Mouse (Mus musculus) forebrain, embryonic 16.5 days (tissue): ENCODE measurements around the gene Slc7a14. TPM values are rescaled to one million over a fixed set of nuclear protein-coding genes. Genes with fewer than 3 reads are reported as not detected.

Experiments used
- ATAC-seq: fragments of 200-750 bp; cut with Nextera tagmentation; 2 replicates; pipeline ENCODE4 v1.8.0; 2017; ENCODE audit warnings: mild to moderate bottlenecking, moderate library complexity
- H3K27ac ChIP-seq: fragments of 300-500 bp; sonication (generic); 2 replicates; pipeline ENCODE4 v1.5.1; 2014; ENCODE audit warnings: low read length, control low read depth
- H3K27me3 ChIP-seq: fragments of 300-500 bp; sonication (generic); replicated peaks from 2 replicates; pipeline ENCODE4 v1.6.1; 2014; ENCODE audit warnings: low read length; ENCODE audit not compliant: control insufficient read depth, insufficient read depth
- H3K36me3 ChIP-seq: fragments of 300-500 bp; sonication (generic); 2 replicates; pipeline ENCODE4 v1.6.1; 2014; ENCODE audit not compliant: control insufficient read depth, insufficient read depth
- H3K4me1 ChIP-seq: fragments of 300-500 bp; sonication (generic); replicated peaks from 2 replicates; pipeline ENCODE4 v1.6.1; 2014; ENCODE audit warnings: low read length; ENCODE audit not compliant: control insufficient read depth, insufficient read depth
- H3K4me2 ChIP-seq: fragments of 300-500 bp; sonication (generic); 2 replicates; pipeline ENCODE4 v1.6.1; 2014; ENCODE audit warnings: mild to moderate bottlenecking, low read length, control low read depth
- H3K4me3 ChIP-seq: fragments of 300-500 bp; sonication (generic); replicated peaks from 2 replicates; pipeline ENCODE4 v1.5.1; 2014; ENCODE audit warnings: mild to moderate bottlenecking, low read length, control low read depth
- H3K9ac ChIP-seq: fragments of 300-500 bp; sonication (generic); replicated peaks from 2 replicates; pipeline ENCODE4 v1.6.1; 2014; ENCODE audit warnings: low read depth, low read length, control low read depth
- H3K9me3 ChIP-seq: fragments of 300-500 bp; sonication (generic); 2 replicates; pipeline ENCODE4 v1.6.1; 2016; ENCODE audit warnings: low read length; ENCODE audit not compliant: control insufficient read depth
- WGBS: fragments of 180-500 bp; shearing (Covaris S2); extraction: QIAGEN DNeasy Blood & Tissue Kit; methylation state at CpG from one replicate; pipeline ENCODE4 v1.1.7; 2014; 5-methylcytosine and 5-hydroxymethylcytosine counted together
- polyA plus RNA-seq: library from polyadenylated mRNA; unstranded; fragments of >200 nt; fragmentation: Nextera tagmentation; extraction: Ambion mirVana; gene quantifications from 2 replicates; pipeline ENCODE4 v1.2.1, GENCODE M21; 2015

The Slc7a14 gene
- polyA plus RNA-seq, 1 experiment from 2014 or later = 5.9 TPM

DNA sequence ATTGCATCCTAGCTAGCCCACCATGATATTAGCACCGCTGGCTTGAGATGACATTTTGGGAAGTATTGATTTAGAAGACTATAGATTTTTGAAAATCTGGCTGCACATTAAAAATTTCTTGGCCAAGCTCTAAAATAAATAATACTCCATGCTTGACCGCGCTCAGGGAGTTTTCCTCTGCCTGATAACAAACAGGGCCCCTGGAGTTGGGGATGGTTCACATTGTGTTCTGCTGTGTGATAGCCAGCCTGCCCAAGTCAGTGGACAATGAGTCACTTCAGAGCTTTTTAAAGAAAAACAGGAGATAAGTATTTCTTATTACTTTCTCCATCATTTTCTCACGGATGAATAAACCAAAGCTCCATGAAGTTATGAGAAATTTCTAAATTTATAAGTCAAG, 90.1 kb downstream of the Slc7a14 start:
- ATAC-seq = no peak
- WGBS = 91% methylated on average over 4 of the region's 4 CpGs
- no peaks in the 10 kb centered on the region for H3K4me1 ChIP-seq
- H3K9me3 ChIP-seq = 0 out of 2 replicates have a peak, but pooled peaks cover 2% of the 10 kb centered on the region
- H3K4me3 ChIP-seq = no peak overlapping the region
- H3K4me2 ChIP-seq = no peak overlapping the region
- H3K9ac ChIP-seq = no peak overlapping the region
- no peak overlapping the region for H3K27ac ChIP-seq
- H3K36me3 ChIP-seq = peaks cover 3% of the 10 kb centered on the region; the same call in 1 of the 2 replicates
- no peaks in the 10 kb centered on the region for H3K27me3 ChIP-seq

DNA sequence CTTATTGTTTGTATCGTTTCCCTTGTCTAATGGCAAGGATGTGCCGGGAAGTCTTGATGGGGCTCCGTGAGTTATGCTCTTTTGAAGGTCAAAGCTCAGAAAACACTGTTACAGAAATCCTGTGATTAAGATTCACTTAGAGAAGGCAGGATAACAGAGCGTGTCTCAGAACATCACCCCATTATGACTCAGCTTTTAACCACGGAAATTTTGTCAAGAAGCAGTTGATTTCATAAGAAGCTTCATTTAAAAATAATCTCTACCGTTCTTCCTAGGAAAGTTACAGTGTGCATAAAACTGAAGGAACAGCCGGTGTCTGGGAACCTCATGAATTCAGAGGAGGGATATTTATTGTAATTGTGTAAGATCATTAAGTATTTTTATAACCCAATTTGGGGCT, 90.7 kb downstream of the Slc7a14 start:
- ATAC-seq = no peak
- 85% methylated on average over 7 of the region's 7 CpGs for WGBS
- no peak overlapping the region for H3K4me2 ChIP-seq
- no peak overlapping the region for H3K9ac ChIP-seq
- no peaks in the 10 kb centered on the region for H3K27me3 ChIP-seq
- H3K4me3 ChIP-seq = no peak overlapping the region
- no peaks in the 10 kb centered on the region for H3K4me1 ChIP-seq
- peaks cover 3% of the 10 kb centered on the region; the same call in 1 of the 2 replicates for H3K36me3 ChIP-seq
- no peak overlapping the region for H3K27ac ChIP-seq
- 0 out of 2 replicates have a peak, but pooled peaks cover 2% of the 10 kb centered on the region for H3K9me3 ChIP-seq

DNA sequence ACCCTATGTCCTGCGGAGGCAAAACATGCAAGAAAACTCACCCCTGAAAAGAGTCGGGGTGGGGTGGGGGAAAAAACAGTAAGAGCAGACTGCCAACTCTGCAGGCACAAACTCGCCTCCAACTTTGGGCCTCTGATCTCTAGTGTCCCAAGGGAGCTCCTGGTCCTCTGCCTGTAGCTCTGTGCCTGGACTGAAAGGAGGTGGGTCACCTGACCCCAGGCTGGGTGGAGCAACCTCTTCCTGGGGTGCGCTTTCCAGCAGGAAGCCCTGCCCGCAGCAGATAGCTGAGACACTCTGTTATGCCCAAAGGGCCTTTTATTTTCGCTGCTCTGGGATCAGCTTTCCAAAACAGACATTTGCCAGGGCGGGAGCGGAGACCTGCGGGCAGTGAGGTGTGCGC, 92.7 kb downstream of the Slc7a14 start:
- Histone ChIP-seq H3K9ac (no peak overlapping the region), H3K9me3 (no peaks in the 10 kb centered on the region), H3K4me1 (no peaks in the 10 kb centered on the region; the same call in 1 of the 2 replicates), H3K27ac (no peak overlapping the region), H3K27me3 (no peaks in the 10 kb centered on the region), H3K4me2 (no peak overlapping the region), H3K4me3 (no peak overlapping the region), H3K36me3 (no peaks in the 10 kb centered on the region)
- 82% methylated on average over 10 of the region's 10 CpGs for WGBS
- no peak for ATAC-seq

DNA sequence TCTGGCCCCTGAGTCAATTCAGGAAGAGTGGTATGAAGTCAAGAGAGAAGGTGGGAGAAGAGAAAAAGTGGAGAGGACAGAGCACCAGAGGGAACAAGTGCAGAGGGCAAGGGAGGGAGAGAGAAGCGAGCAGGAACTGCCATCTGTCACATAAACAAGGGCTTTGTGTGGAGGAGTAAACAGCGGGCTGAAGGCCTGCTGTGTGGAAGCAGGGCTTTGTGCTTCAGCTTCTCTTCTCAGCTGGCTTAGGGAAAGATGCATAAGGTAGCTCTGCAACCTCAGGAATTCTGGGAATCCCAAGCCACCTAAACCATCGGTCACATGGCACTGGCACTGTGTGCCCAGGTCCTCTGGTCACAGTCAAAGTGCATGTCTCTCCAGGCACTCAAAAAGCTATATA, 96.4 kb downstream of the Slc7a14 start:
- 13% methylated on average over 3 of the region's 3 CpGs for WGBS
- Histone ChIP-seq H3K27me3 (no peaks in the 10 kb centered on the region), H3K4me2 (no peak overlapping the region), H3K9me3 (no peaks in the 10 kb centered on the region), H3K9ac (no peak overlapping the region), H3K27ac (no peak overlapping the region), H3K36me3 (no peaks in the 10 kb centered on the region), H3K4me1 (peaks cover 4% of the 10 kb centered on the region), H3K4me3 (no peak overlapping the region)
- peak; percentile 77 for ATAC-seq

DNA sequence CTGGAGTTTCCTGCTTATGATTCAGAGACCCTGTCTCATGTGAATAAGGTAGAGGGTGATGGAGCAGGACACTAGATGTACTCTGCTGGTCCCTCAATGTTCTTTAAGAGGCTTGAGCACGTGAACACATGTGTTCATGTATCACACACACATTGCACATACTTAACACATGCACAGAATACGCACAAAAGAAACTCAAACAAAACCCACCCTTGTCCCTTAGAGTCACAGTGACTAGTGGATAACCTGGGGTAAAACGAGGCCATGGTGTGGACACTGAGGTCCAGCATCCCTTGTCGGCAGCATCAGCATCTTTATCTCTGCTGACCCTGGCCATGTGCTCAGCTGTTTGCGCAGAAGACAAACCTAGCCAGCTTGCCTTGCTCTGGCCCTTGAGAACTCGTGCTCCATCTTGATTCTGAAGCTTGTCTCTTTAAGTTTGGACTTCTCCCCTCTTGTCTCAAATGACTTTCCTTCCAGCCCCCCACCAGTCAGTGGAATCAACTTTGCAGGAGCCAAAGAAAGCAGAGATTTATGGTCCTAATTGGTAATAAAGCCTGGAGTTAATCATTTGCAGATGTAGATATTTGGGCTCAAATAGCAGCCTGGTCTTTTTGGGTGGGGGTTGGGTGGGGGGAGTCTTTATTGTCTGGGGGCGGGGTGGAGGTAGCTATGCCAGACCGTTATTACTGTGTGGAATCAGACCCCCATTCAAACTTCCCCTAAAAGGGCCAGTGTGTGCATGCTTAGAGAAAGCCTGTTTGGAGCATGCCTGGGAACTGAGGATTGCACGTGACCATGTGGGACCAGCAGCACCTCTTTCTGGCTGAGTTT, 97.8 kb downstream of the Slc7a14 start:
- 69% methylated on average over 9 of the region's 9 CpGs for WGBS
- Histone ChIP-seq H3K36me3 (no peaks in the 10 kb centered on the region), H3K27ac (no peak overlapping the region; the same call in 1 of the 2 replicates), H3K4me3 (no peak overlapping the region), H3K9me3 (no peaks in the 10 kb centered on the region), H3K4me1 (peaks cover 4% of the 10 kb centered on the region), H3K9ac (no peak overlapping the region), H3K27me3 (no peaks in the 10 kb centered on the region), H3K4me2 (no peak overlapping the region)
- no peak for ATAC-seq

DNA sequence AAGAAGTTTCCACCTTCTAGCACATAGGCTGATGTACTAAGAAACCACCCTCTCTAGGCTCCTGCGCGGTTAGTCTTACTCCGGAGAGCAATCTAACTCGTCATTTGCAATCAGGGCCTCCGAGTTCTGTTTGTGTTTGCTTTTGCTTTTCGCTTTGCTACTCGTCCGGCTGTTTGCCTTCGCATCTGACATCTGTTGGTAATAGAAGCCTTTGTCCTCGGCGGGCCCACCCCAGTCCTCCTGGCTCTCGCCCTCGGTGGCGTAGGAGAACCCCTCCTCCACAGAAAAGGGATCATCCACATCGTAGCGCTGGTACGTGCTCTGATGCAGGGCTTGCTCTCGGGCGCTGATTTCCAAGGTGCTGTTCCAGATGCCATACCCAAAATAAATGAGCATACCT, 101.2 kb downstream of the Slc7a14 start:
- no peak; the same call in 1 of the 2 replicates for ATAC-seq
- H3K4me2 ChIP-seq = peak overlapping the region; percentile 37
- H3K27me3 ChIP-seq = no peaks in the 10 kb centered on the region
- no peak overlapping the region for H3K27ac ChIP-seq
- H3K9me3 ChIP-seq = no peaks in the 10 kb centered on the region; the same call in 1 of the 2 replicates
- no peak overlapping the region for H3K9ac ChIP-seq
- WGBS = 12% methylated on average over 19 of the region's 19 CpGs
- H3K4me3 ChIP-seq = 0 out of 2 replicates have a peak overlapping the region, but pooled peaks have one; percentile 17
- no peaks in the 10 kb centered on the region for H3K36me3 ChIP-seq
- H3K4me1 ChIP-seq = peaks cover 4% of the 10 kb centered on the region

DNA sequence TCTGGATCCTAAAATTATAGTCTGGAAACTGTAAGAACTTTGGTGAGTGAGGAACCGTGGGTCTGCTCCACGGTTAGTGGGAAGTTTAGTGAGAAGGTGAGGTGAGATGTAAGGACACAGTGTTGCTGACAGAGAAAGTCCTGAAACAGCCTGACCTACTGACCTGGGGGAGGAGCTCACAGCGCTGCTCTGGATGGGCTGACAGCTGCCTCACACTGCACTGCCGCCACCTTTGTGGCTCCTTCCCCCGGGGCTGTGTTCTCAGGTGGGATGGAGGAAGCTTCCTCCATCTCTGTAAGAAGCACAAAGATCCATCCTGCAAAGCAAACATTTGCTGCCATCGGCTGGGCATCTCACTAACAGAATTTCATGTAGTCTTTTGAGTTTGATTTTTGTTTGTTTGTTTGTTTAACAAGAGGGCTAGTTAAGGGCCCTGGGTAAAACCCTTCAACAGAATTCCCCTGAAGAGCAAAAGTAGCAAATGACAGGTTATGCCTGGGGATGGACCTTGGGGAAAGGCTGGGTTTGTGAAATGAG, 101.7 kb downstream of the Slc7a14 start:
- no peak overlapping the region for H3K4me3 ChIP-seq
- no peak for ATAC-seq
- H3K9ac ChIP-seq = no peak overlapping the region
- H3K9me3 ChIP-seq = no peaks in the 10 kb centered on the region; the same call in 1 of the 2 replicates
- no peak overlapping the region for H3K4me2 ChIP-seq
- H3K27me3 ChIP-seq = no peaks in the 10 kb centered on the region
- WGBS = 25% methylated on average over 6 of the region's 6 CpGs
- H3K27ac ChIP-seq = no peak overlapping the region
- H3K36me3 ChIP-seq = no peaks in the 10 kb centered on the region
- H3K4me1 ChIP-seq = peaks cover 4% of the 10 kb centered on the region

DNA sequence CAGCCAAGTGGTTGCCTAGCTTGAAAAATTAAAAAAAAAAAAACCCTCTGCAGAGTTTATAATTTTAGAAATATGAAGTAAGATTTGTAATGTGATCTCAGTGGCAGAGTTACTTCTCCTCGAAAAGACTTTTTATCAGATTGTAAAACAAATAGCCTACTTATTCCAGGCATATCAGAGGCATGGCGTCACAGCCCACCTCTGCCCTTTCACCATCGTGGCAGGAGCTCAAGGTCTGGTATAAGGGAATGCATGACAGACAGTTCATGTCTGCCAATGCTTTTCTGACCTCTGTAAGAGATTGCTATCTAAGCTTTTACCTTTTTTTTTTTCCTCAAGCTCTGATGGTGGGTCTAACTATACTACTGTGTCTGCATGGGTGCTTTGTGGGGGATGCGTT, 102.1 kb downstream of the Slc7a14 start:
- Histone ChIP-seq H3K4me1 (peaks cover 4% of the 10 kb centered on the region), H3K4me2 (no peak overlapping the region), H3K27me3 (no peaks in the 10 kb centered on the region), H3K27ac (no peak overlapping the region), H3K9ac (no peak overlapping the region), H3K4me3 (no peak overlapping the region), H3K36me3 (no peaks in the 10 kb centered on the region), H3K9me3 (no peaks in the 10 kb centered on the region; the same call in 1 of the 2 replicates)
- WGBS = 88% methylated on average over 4 of the region's 4 CpGs
- no peak for ATAC-seq

DNA sequence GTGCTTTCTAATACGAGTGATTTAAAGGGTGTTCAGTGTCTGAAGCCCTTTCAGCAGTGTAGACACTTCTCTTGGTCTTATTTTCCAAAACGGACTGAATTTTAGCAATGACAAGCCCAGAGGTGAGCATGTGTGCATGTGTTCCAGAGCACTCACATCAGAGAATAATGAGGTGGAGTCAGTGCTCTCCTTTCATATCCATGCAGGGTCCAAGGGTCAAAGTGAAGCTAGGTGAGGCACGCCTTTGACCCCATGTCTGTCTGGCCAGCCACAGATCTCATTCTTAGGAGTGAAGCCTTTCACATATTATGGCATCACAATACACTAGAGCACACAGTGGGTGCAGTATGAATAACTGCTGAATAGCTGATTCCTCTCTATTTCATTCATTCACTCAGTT, 105.0 kb downstream of the Slc7a14 start:
- no peaks in the 10 kb centered on the region; the same call in 1 of the 2 replicates for H3K9me3 ChIP-seq
- H3K27ac ChIP-seq = no peak overlapping the region
- H3K4me3 ChIP-seq = no peak overlapping the region
- WGBS = 87% methylated on average over 3 of the region's 3 CpGs
- ATAC-seq = no peak
- no peaks in the 10 kb centered on the region for H3K36me3 ChIP-seq
- no peak overlapping the region for H3K9ac ChIP-seq
- no peaks in the 10 kb centered on the region for H3K27me3 ChIP-seq
- H3K4me2 ChIP-seq = no peak overlapping the region
- H3K4me1 ChIP-seq = peaks cover 4% of the 10 kb centered on the region
